In genomic region chr6:100432688-100433533, GRCm38 (mm10) we compare ENCODE assay signal across 12 mouse cellular contexts.
A peak's percentile ranks its signal among the peaks of the same experiment; 100 is the strongest.
DNase-seq lines count a peak whose midpoint lies in the region; ATAC-seq lines count a peak whose summit lies in the region.
"Had no signal": no experiment of that assay in that cellular context is flagged by ENCODE, and none has a peak within 500 bp of the region (broad histone marks: within the 10 kb centered on the region; RNA-seq: fewer than 3 reads in every experiment).

No protein-coding gene starts in this region.

- no peak overlapping the region for H3K27ac ChIP-seq in forebrain, embryonic 11.5 days (ENCODE audit: low read depth, low read length)
- no peak overlapping the region for H3K27ac ChIP-seq in forebrain, embryonic 16.5 days (ENCODE audit: low read length)
- no peak overlapping the region for H3K27ac ChIP-seq in limb, embryonic 12.5 days
- no peak overlapping the region for H3K27ac ChIP-seq in neural tube, embryonic 12.5 days
- H3K27ac ChIP-seq: heart, embryonic 13.5 days; left cerebral cortex, adult 2 months; stomach, embryonic 15.5 days had no signal

- DNase-seq in forebrain, embryonic 11.5 days (ENCODE audit: low spot score) = no peak
- peak; percentile 90 for DNase-seq in embryo, embryonic 9.5 days (ENCODE audit: extremely low spot score)
- no peak for DNase-seq in lung, postnatal 10 days
- no peak for DNase-seq in cerebellum, postnatal 10 days
- no peak for DNase-seq in T-cell, adult 2 months (ENCODE audit: low spot score)

- H3K9ac ChIP-seq in forebrain, embryonic 11.5 days (ENCODE audit: low read length) = no peak overlapping the region
- no peak overlapping the region for H3K9ac ChIP-seq in forebrain, embryonic 16.5 days (replicated peaks; ENCODE audit: low read depth, low read length)
- 0 out of 2 replicates have a peak overlapping the region, but pooled peaks have one; percentile 23 for H3K9ac ChIP-seq in limb, embryonic 12.5 days (replicated peaks)
- H3K9ac ChIP-seq in neural tube, embryonic 12.5 days = peak overlapping the region; percentile 33; the same call in 1 of the 2 replicates
- H3K9ac ChIP-seq: heart, embryonic 13.5 days; stomach, embryonic 15.5 days had no signal

- no peaks in the 10 kb centered on the region for H3K36me3 ChIP-seq in forebrain, embryonic 11.5 days (ENCODE audit: control insufficient read depth, insufficient read depth, low read length)
- H3K36me3 ChIP-seq in forebrain, embryonic 16.5 days (ENCODE audit: control insufficient read depth, insufficient read depth) = no peaks in the 10 kb centered on the region
- no peaks in the 10 kb centered on the region for H3K36me3 ChIP-seq in limb, embryonic 12.5 days
- no peaks in the 10 kb centered on the region for H3K36me3 ChIP-seq in neural tube, embryonic 12.5 days
- H3K36me3 ChIP-seq: heart, embryonic 13.5 days; stomach, embryonic 15.5 days had no signal

- H3K4me2 ChIP-seq in forebrain, embryonic 11.5 days (ENCODE audit: low read depth, low read length, severe bottlenecking) = no peak overlapping the region
- H3K4me2 ChIP-seq in forebrain, embryonic 16.5 days (ENCODE audit: low read length) = no peak overlapping the region
- H3K4me2 ChIP-seq in limb, embryonic 12.5 days = no peak overlapping the region
- H3K4me2 ChIP-seq in neural tube, embryonic 12.5 days (replicated peaks) = peak overlapping the region; percentile 18
- H3K4me2 ChIP-seq: heart, embryonic 13.5 days; stomach, embryonic 15.5 days had no signal

- H3K9me3 ChIP-seq in forebrain, embryonic 11.5 days (ENCODE audit: control insufficient read depth, low read length) = no peaks in the 10 kb centered on the region; the same call in 1 of the 2 replicates
- H3K9me3 ChIP-seq in forebrain, embryonic 16.5 days (ENCODE audit: control insufficient read depth, low read length) = no peaks in the 10 kb centered on the region
- H3K9me3 ChIP-seq in limb, embryonic 12.5 days = no peaks in the 10 kb centered on the region
- no peaks in the 10 kb centered on the region for H3K9me3 ChIP-seq in neural tube, embryonic 12.5 days
- H3K9me3 ChIP-seq: heart, embryonic 13.5 days; stomach, embryonic 15.5 days had no signal

- no peak overlapping the region for H3K4me3 ChIP-seq in forebrain, embryonic 11.5 days (ENCODE audit: low read depth, low read length)
- H3K4me3 ChIP-seq in forebrain, embryonic 16.5 days (replicated peaks; ENCODE audit: low read length) = no peak overlapping the region
- H3K4me3 ChIP-seq in limb, embryonic 12.5 days (replicated peaks) = no peak overlapping the region
- H3K4me3 ChIP-seq in neural tube, embryonic 12.5 days = no peak overlapping the region
- H3K4me3 ChIP-seq: heart, embryonic 13.5 days; left cerebral cortex, adult 2 months; myocyte; stomach, embryonic 15.5 days had no signal

- peaks cover 7% of the 10 kb centered on the region for H3K4me1 ChIP-seq in forebrain, embryonic 11.5 days (replicated peaks; ENCODE audit: control insufficient read depth, insufficient read depth, low read length)
- peaks cover 21% of the 10 kb centered on the region for H3K4me1 ChIP-seq in forebrain, embryonic 16.5 days (replicated peaks; ENCODE audit: control insufficient read depth, insufficient read depth, low read length)
- H3K4me1 ChIP-seq in limb, embryonic 12.5 days (replicated peaks) = peaks cover 10% of the 10 kb centered on the region
- H3K4me1 ChIP-seq in neural tube, embryonic 12.5 days = peaks cover 18% of the 10 kb centered on the region
- H3K4me1 ChIP-seq: stomach, embryonic 15.5 days had no signal

- 10% methylated on average over 17 of the region's 17 CpGs for WGBS in forebrain, embryonic 11.5 days
- 20% methylated on average over 17 of the region's 17 CpGs for whole genome bisulfite sequencing in forebrain, embryonic 16.5 days
- 32% methylated on average over 17 of the region's 17 CpGs for WGBS in limb, embryonic 12.5 days
- 13% methylated on average over 17 of the region's 17 CpGs for WGBS in neural tube, embryonic 12.5 days

- H3K27me3 ChIP-seq in forebrain, embryonic 11.5 days (ENCODE audit: control insufficient read depth, insufficient read depth, low read length) = peaks cover 48% of the 10 kb centered on the region
- H3K27me3 ChIP-seq in forebrain, embryonic 16.5 days (replicated peaks; ENCODE audit: control insufficient read depth, insufficient read depth, low read length) = 0 out of 2 replicates have a peak, but pooled peaks cover 2% of the 10 kb centered on the region
- peaks cover 38% of the 10 kb centered on the region for H3K27me3 ChIP-seq in limb, embryonic 12.5 days
- H3K27me3 ChIP-seq in neural tube, embryonic 12.5 days (replicated peaks) = peaks cover 12% of the 10 kb centered on the region; the same call in 1 of the 2 replicates
- H3K27me3 ChIP-seq: stomach, embryonic 15.5 days had no signal

- ATAC-seq in forebrain, embryonic 11.5 days (replicated peaks; ENCODE audit: low FRiP score) = peak; percentile 80
- no peak for ATAC-seq in forebrain, embryonic 16.5 days
- ATAC-seq in limb, embryonic 12.5 days (ENCODE audit: insufficient number of reproducible peaks, insufficient read depth, low FRiP score, low TSS enrichment, low read depth) = no peak
- ATAC-seq in neural tube, embryonic 12.5 days (ENCODE audit: low FRiP score, low read depth) = peak; percentile 64

Comparison
In these comparisons a context has a peak if more than half of its experiments do, and no peak if none do; other contexts are left out.
1. ATAC-seq: peak in forebrain, embryonic 11.5 days (single experiment) and neural tube, embryonic 12.5 days (single experiment); none in forebrain, embryonic 16.5 days (single experiment) and limb, embryonic 12.5 days (single experiment).
2. H3K9ac ChIP-seq: peak in limb, embryonic 12.5 days (single experiment) and neural tube, embryonic 12.5 days (single experiment); none in forebrain, embryonic 11.5 days (single experiment) and forebrain, embryonic 16.5 days (single experiment).